Mouse (Mus musculus): ENCODE results near the gene Lama1. TPM values are rescaled to one million over a fixed set of nuclear protein-coding genes. Genes with fewer than 3 reads are reported as not detected.
"Not testable (repeated sequence)": the region's sequence is repeated elsewhere in the genome, so short reads cannot be mapped to it uniquely, and the experiment has no call there.

The Lama1 gene
- polyA plus RNA-seq, 1 experiment, result not detected

GRCm38 (mm10) chr17:67728751-67729150, 31.7 kb downstream of the Lama1 start:
- H3K4me3 ChIP-seq (ENCODE audit: insufficient read depth, poor library complexity, severe bottlenecking), result no peak overlapping the region
- TF ChIP-seq CEBPB (IDR thresholded peaks at IDR 0.05; ENCODE audit: low read depth) (no peak), CTCF (IDR thresholded peaks at IDR 0.05; ENCODE audit: control insufficient read depth, insufficient read depth, insufficient read length) (no peak), MYOD1 (IDR thresholded peaks at IDR 0.05; ENCODE audit: control insufficient read depth, insufficient read length, low read depth) (no peak), MYOG (IDR thresholded peaks at IDR 0.05; ENCODE audit: control insufficient read depth, extremely low read depth, insufficient read length) (no peak), USF1 (IDR thresholded peaks at IDR 0.05; ENCODE audit: low read depth) (no peak), MAX (IDR thresholded peaks at IDR 0.05) (no peak), FOSL1 (IDR thresholded peaks at IDR 0.05; ENCODE audit: insufficient read depth, low read length, poor library complexity, severe bottlenecking) (no peak)
- H3K79me2 ChIP-seq (ENCODE audit: control insufficient read depth, insufficient read depth), result no peaks in the 10 kb centered on the region
- no peaks in the 10 kb centered on the region for H3K79me3 ChIP-seq (ENCODE audit: low read depth)
- no peaks in the 10 kb centered on the region for H3K36me3 ChIP-seq (ENCODE audit: control insufficient read depth, insufficient read depth)
- no peak overlapping the region for H3ac ChIP-seq (ENCODE audit: control insufficient read depth, insufficient read length, low read depth)
- H3K27me3 ChIP-seq (ENCODE audit: control insufficient read depth, insufficient read depth, insufficient read length), result peaks cover 41% of the 10 kb centered on the region

GRCm38 (mm10) chr17:67731096-67731495, 34.0 kb downstream of the Lama1 start:
- Histone ChIP-seq H3K27me3 (ENCODE audit: control insufficient read depth, insufficient read depth, insufficient read length) (peaks cover 43% of the 10 kb centered on the region), H3K36me3 (ENCODE audit: control insufficient read depth, insufficient read depth) (no peaks in the 10 kb centered on the region), H3ac (ENCODE audit: control insufficient read depth, insufficient read length, low read depth) (no peak overlapping the region), H3K79me3 (ENCODE audit: low read depth) (no peaks in the 10 kb centered on the region), H3K79me2 (ENCODE audit: control insufficient read depth, insufficient read depth) (no peaks in the 10 kb centered on the region), H3K4me3 (ENCODE audit: insufficient read depth, poor library complexity, severe bottlenecking) (no peak overlapping the region)
- TF ChIP-seq MYOD1 (IDR thresholded peaks at IDR 0.05; ENCODE audit: control insufficient read depth, insufficient read length, low read depth) (no peak), CEBPB (IDR thresholded peaks at IDR 0.05; ENCODE audit: low read depth) (no peak), FOSL1 (IDR thresholded peaks at IDR 0.05; ENCODE audit: insufficient read depth, low read length, poor library complexity, severe bottlenecking) (no peak), MYOG (IDR thresholded peaks at IDR 0.05; ENCODE audit: control insufficient read depth, extremely low read depth, insufficient read length) (no peak), USF1 (IDR thresholded peaks at IDR 0.05; ENCODE audit: low read depth) (no peak), MAX (IDR thresholded peaks at IDR 0.05) (no peak), CTCF (IDR thresholded peaks at IDR 0.05; ENCODE audit: control insufficient read depth, insufficient read depth, insufficient read length) (no peak)

- TF ChIP-seq CTCF (IDR thresholded peaks at IDR 0.05; ENCODE audit: control insufficient read depth, insufficient read depth, insufficient read length) (no peak), USF1 (IDR thresholded peaks at IDR 0.05; ENCODE audit: low read depth) (no peak), CEBPB (IDR thresholded peaks at IDR 0.05; ENCODE audit: low read depth) (no peak), FOSL1 (IDR thresholded peaks at IDR 0.05; ENCODE audit: insufficient read depth, low read length, poor library complexity, severe bottlenecking) (no peak), MYOG (IDR thresholded peaks at IDR 0.05; ENCODE audit: control insufficient read depth, extremely low read depth, insufficient read length) (no peak), MYOD1 (IDR thresholded peaks at IDR 0.05; ENCODE audit: control insufficient read depth, insufficient read length, low read depth) (no peak), MAX (IDR thresholded peaks at IDR 0.05) (no peak)
- Histone ChIP-seq H3K79me2 (ENCODE audit: control insufficient read depth, insufficient read depth) (no peaks in the 10 kb centered on the region), H3K27me3 (ENCODE audit: control insufficient read depth, insufficient read depth, insufficient read length) (peaks cover 39% of the 10 kb centered on the region), H3ac (ENCODE audit: control insufficient read depth, insufficient read length, low read depth) (no peak overlapping the region), H3K4me3 (ENCODE audit: insufficient read depth, poor library complexity, severe bottlenecking) (no peak overlapping the region), H3K36me3 (ENCODE audit: control insufficient read depth, insufficient read depth) (no peaks in the 10 kb centered on the region), H3K79me3 (ENCODE audit: low read depth) (no peaks in the 10 kb centered on the region)
These were observed 34.9 kb downstream of the Lama1 start for GRCm38 (mm10) chr17:67731964-67732363.

- TF ChIP-seq MYOD1 (IDR thresholded peaks at IDR 0.05; ENCODE audit: control insufficient read depth, insufficient read length, low read depth) (no peak), MAX (IDR thresholded peaks at IDR 0.05) (no peak), MYOG (IDR thresholded peaks at IDR 0.05; ENCODE audit: control insufficient read depth, extremely low read depth, insufficient read length) (no peak), CTCF (IDR thresholded peaks at IDR 0.05; ENCODE audit: control insufficient read depth, insufficient read depth, insufficient read length) (no peak), USF1 (IDR thresholded peaks at IDR 0.05; ENCODE audit: low read depth) (no peak), FOSL1 (IDR thresholded peaks at IDR 0.05; ENCODE audit: insufficient read depth, low read length, poor library complexity, severe bottlenecking) (no peak), CEBPB (IDR thresholded peaks at IDR 0.05; ENCODE audit: low read depth) (no peak)
- peaks cover 39% of the 10 kb centered on the region for H3K27me3 ChIP-seq (ENCODE audit: control insufficient read depth, insufficient read depth, insufficient read length)
- no peak overlapping the region for H3ac ChIP-seq (ENCODE audit: control insufficient read depth, insufficient read length, low read depth)
- no peaks in the 10 kb centered on the region for H3K79me2 ChIP-seq (ENCODE audit: control insufficient read depth, insufficient read depth)
- no peaks in the 10 kb centered on the region for H3K36me3 ChIP-seq (ENCODE audit: control insufficient read depth, insufficient read depth)
- H3K4me3 ChIP-seq (ENCODE audit: insufficient read depth, poor library complexity, severe bottlenecking), result no peak overlapping the region
- H3K79me3 ChIP-seq (ENCODE audit: low read depth), result no peaks in the 10 kb centered on the region
These were observed 36.5 kb downstream of the Lama1 start for GRCm38 (mm10) chr17:67733516-67733915.

- no peaks in the 10 kb centered on the region for H3K79me3 ChIP-seq (ENCODE audit: low read depth)
- no peak overlapping the region for H3K4me3 ChIP-seq (ENCODE audit: insufficient read depth, poor library complexity, severe bottlenecking)
- TF ChIP-seq FOSL1 (IDR thresholded peaks at IDR 0.05; ENCODE audit: insufficient read depth, low read length, poor library complexity, severe bottlenecking) (no peak), CTCF (IDR thresholded peaks at IDR 0.05; ENCODE audit: control insufficient read depth, insufficient read depth, insufficient read length) (no peak)
- H3K79me2 ChIP-seq (ENCODE audit: control insufficient read depth, insufficient read depth), result no peaks in the 10 kb centered on the region
- H3K27me3 ChIP-seq (ENCODE audit: control insufficient read depth, insufficient read depth, insufficient read length), result peaks cover 25% of the 10 kb centered on the region
- H3ac ChIP-seq (ENCODE audit: control insufficient read depth, insufficient read length, low read depth), result no peak overlapping the region
- H3K36me3 ChIP-seq (ENCODE audit: control insufficient read depth, insufficient read depth), result no peaks in the 10 kb centered on the region
These were observed 38.7 kb downstream of the Lama1 start for GRCm38 (mm10) chr17:67735722-67736121.

- not testable (repeated sequence) for H3K79me3 ChIP-seq (ENCODE audit: low read depth); H3ac ChIP-seq (ENCODE audit: control insufficient read depth, insufficient read length, low read depth); H3K79me2 ChIP-seq (ENCODE audit: control insufficient read depth, insufficient read depth); H3K36me3 ChIP-seq (ENCODE audit: control insufficient read depth, insufficient read depth); H3K4me3 ChIP-seq (ENCODE audit: insufficient read depth, poor library complexity, severe bottlenecking)
- H3K27me3 ChIP-seq (ENCODE audit: control insufficient read depth, insufficient read depth, insufficient read length), result peaks cover 23% of the 10 kb centered on the region
These were observed 44.2 kb downstream of the Lama1 start for GRCm38 (mm10) chr17:67741229-67741628.

Data from C2C12 (cell line).